Mouse (Mus musculus): ENCODE results near the gene Prkag2.

GRCm38 (mm10) chr5:24913656-24914055 is 186.8 kb downstream of the Prkag2 start:
- TF ChIP-seq CTCF (IDR thresholded peaks at IDR 0.05; ENCODE audit: control insufficient read depth, insufficient read depth, low read length) (no peak), POLR2A (IDR thresholded peaks at IDR 0.05; ENCODE audit: borderline replicate concordance, control insufficient read depth, low read depth, low read length) (no peak)

Data from bone marrow, adult 2 months (tissue).